Mouse (Mus musculus) left cerebral cortex, adult 8-10 months (tissue): Measurements from ENCODE around the gene Gmfg. TPM values are rescaled to one million over a fixed set of nuclear protein-coding genes. Genes with fewer than 3 reads are reported as not detected.
A peak's percentile ranks its signal among the peaks of the same experiment; 100 is the strongest.

Experiments
- DNase-seq, 2 experiments: peaks; one replicate each; pipeline ENCODE4 v3.0.0; 2022; ENCODE audit warnings: low spot score in 2 of 2
- total RNA-seq, 4 experiments: library from RNA; stranded (reverse); gene quantifications; 2 replicates each; pipeline ENCODE4 v1.2.4; 2022

The Gmfg gene
- total RNA-seq, 4 experiments from 2014 or later: 0.38 to 5.7 (median 1.9) TPM

- peak in 1 of 2 experiments; percentile 61 for DNase-seq
These were observed 45.6 kb downstream of the Gmfg start for GRCm38 (mm10) chr7:28482854-28483253.

GRCm38 (mm10) chr7:28484192-28484591, 46.9 kb downstream of the Gmfg start:
- DNase-seq: no peak

- peak in 1 of 2 experiments; percentile 58 for DNase-seq
These were observed 50.8 kb downstream of the Gmfg start for GRCm38 (mm10) chr7:28488030-28488491.

GRCm38 (mm10) chr7:28490410-28490809, 53.2 kb downstream of the Gmfg start:
- no peak for DNase-seq

GRCm38 (mm10) chr7:28490903-28491302, 53.7 kb downstream of the Gmfg start:
- no peak for DNase-seq

GRCm38 (mm10) chr7:28492310-28492709, 55.1 kb downstream of the Gmfg start:
- no peak for DNase-seq

- no peak for DNase-seq
These were observed 58.2 kb downstream of the Gmfg start for GRCm38 (mm10) chr7:28495426-28495825.

Other genes starting within 250 kb of the Gmfg start
- 10 to 100 TPM; 56.5 to 59.8 (median 58.3) TPM for gene Eid2, start 169.6 kb upstream of the Gmfg start, total RNA-seq
- gene Eid2b, start 159.7 kb upstream of the Gmfg start, total RNA-seq: 10 to 100 TPM; 30.6 to 34.2 (median 33.4) TPM
- 1 to 10 TPM in 2 of 4 experiments, under 1 TPM in 2; 0.72 to 1.9 (median 1.0) TPM for gene Selenov, start 146.3 kb upstream of the Gmfg start, total RNA-seq
- 1 to 10 TPM in 2 of 4 experiments, under 1 TPM in 2; 0.59 to 2.9 (median 0.95) TPM for gene Dll3, start 135.2 kb upstream of the Gmfg start, total RNA-seq
- 10 to 100 TPM; 34.8 to 39.2 (median 39.1) TPM for gene Timm50, start 125.4 kb upstream of the Gmfg start, total RNA-seq
- 100 to 1,000 TPM; 117 to 123 (median 121) TPM for gene Supt5, start 98.7 kb upstream of the Gmfg start, total RNA-seq
- gene Rps16, start 86.8 kb upstream of the Gmfg start, total RNA-seq: 100 to 1,000 TPM; 521 to 591 (median 572) TPM
- 1 to 10 TPM; 6.2 to 8.4 (median 8.0) TPM for gene Plekhg2, start 64.8 kb upstream of the Gmfg start, total RNA-seq
- 1 to 10 TPM; 2.1 to 6.1 (median 3.6) TPM for gene Zfp36, start 57.2 kb upstream of the Gmfg start, total RNA-seq
- gene Med29, start 44.7 kb upstream of the Gmfg start, total RNA-seq: 10 to 100 TPM; 13.2 to 17.4 (median 16.3) TPM
- gene Paf1, start 44.5 kb upstream of the Gmfg start, total RNA-seq: 10 to 100 TPM; 51.1 to 77.7 (median 63.9) TPM
- gene Lrfn1, start 14.5 kb downstream of the Gmfg start, total RNA-seq: 10 to 100 TPM; 77.6 to 83.2 (median 81.1) TPM
- not detected for gene Ifnl2, start 73.0 kb downstream of the Gmfg start, total RNA-seq
- not detected for gene Ifnl3, start 85.4 kb downstream of the Gmfg start, total RNA-seq
- gene Sycn, start 103.4 kb downstream of the Gmfg start, total RNA-seq: not detected
- gene Nccrp1, start 109.8 kb downstream of the Gmfg start, total RNA-seq: under 1 TPM in 3 of 4 experiments, not detected in 1; 0.23 to 0.49 (median 0.39) TPM
- 10 to 100 TPM; 58.2 to 70.1 (median 61.7) TPM for gene Samd4b, start 160.7 kb downstream of the Gmfg start, total RNA-seq
- 1 to 10 TPM; 8.4 to 9.0 (median 8.5) TPM for gene Pak4, start 160.7 kb downstream of the Gmfg start, total RNA-seq
- gene Acp7, start 193.9 kb downstream of the Gmfg start, total RNA-seq: 1 to 10 TPM; 1.5 to 2.8 (median 2.1) TPM